Mouse (Mus musculus): ENCODE measurements around the gene Gfy. TPM values are rescaled to one million over a fixed set of nuclear protein-coding genes. Genes with fewer than 3 reads are reported as not detected.
A peak's percentile ranks its signal among the peaks of the same experiment; 100 is the strongest.
"Not testable (repeated sequence)": the region's sequence is repeated elsewhere in the genome, so short reads cannot be mapped to it uniquely, and the experiment has no call there.

The Gfy gene
- total RNA-seq, 2 experiments from 2014 or later = 0.18 TPM; not detected in 1

- intact Hi-C loops (cut with DNase I); DNase-seq (ENCODE audit: low spot score in 2 of 2): not testable (repeated sequence)
Measured at GRCm38 (mm10) chr7:45173772-45174171, 5.6 kb downstream of the Gfy start.

GRCm38 (mm10) chr7:45172974-45173373 lies 6.4 kb downstream of the Gfy start:
- no peak for DNase-seq (ENCODE audit: low spot score in 2 of 2)
- intact Hi-C loops (cut with DNase I) = no loop called here

GRCm38 (mm10) chr7:45169495-45169894 lies 9.9 kb downstream of the Gfy start:
- peak; percentile 62 to 85 for DNase-seq (ENCODE audit: low spot score in 2 of 2)
- intact Hi-C loops (cut with DNase I) = loop anchor here (10.0 kb wide), 1 partner anchor 195 kb away; the partner anchor contains the start of gene Ppfia3

GRCm38 (mm10) chr7:45168656-45169055 lies 10.7 kb downstream of the Gfy start:
- intact Hi-C loops (cut with DNase I) = loop anchor here (10.0 kb wide), 1 partner anchor 196 kb away; the partner anchor contains the start of gene Ppfia3
- peak in 1 of 2 experiments; percentile 28 for DNase-seq (ENCODE audit: low spot score in 2 of 2)

- intact Hi-C loops (cut with DNase I) = loop anchor here (1.0 to 10.0 kb wide), 2 partner anchors 65 to 197 kb away; partner anchors contain the start of gene Ppfia3
Measured at GRCm38 (mm10) chr7:45167761-45168445, 11.5 kb downstream of the Gfy start.

GRCm38 (mm10) chr7:45166950-45167401 lies 12.4 kb downstream of the Gfy start:
- intact Hi-C loops (cut with DNase I) = loop anchor here (1.0 to 10.0 kb wide), 2 partner anchors 66 to 198 kb away; partner anchors contain the start of gene Ppfia3
- peak; percentile 61 to 85 for DNase-seq (ENCODE audit: low spot score in 2 of 2)

More at GRCm38 (mm10) chr7:45167761-45168445, 11.5 kb downstream of the Gfy start:
- peak; percentile 45 to 86 for DNase-seq (ENCODE audit: low spot score in 2 of 2)

GRCm38 (mm10) chr7:45165701-45166100 lies 13.7 kb downstream of the Gfy start:
- DNase-seq (ENCODE audit: low spot score in 2 of 2) = no peak
- intact Hi-C loops (cut with DNase I) = loop anchor here (10.0 kb wide), 1 partner anchor 199 kb away; the partner anchor contains the start of gene Ppfia3

GRCm38 (mm10) chr7:45164833-45165232 lies 14.5 kb downstream of the Gfy start:
- intact Hi-C loops (cut with DNase I) = loop anchor here (10.0 kb wide), 1 partner anchor 200 kb away; the partner anchor contains the start of gene Ppfia3
- DNase-seq (ENCODE audit: low spot score in 2 of 2) = peak; percentile 24 to 51

GRCm38 (mm10) chr7:45163735-45164490 lies 15.5 kb downstream of the Gfy start, which contains the start of gene Slc17a7:
TSS of gene Slc17a7 (plus strand) at chr7:45163949.
- peak; percentile 68 to 77 for DNase-seq (ENCODE audit: low spot score in 2 of 2)
- intact Hi-C loops (cut with DNase I) = loop anchor here (10.0 kb wide), 1 partner anchor 201 kb away; the partner anchor contains the start of gene Ppfia3

GRCm38 (mm10) chr7:45162996-45163615 lies 16.3 kb downstream of the Gfy start:
- intact Hi-C loops (cut with DNase I) = loop anchor here (1.0 to 10.0 kb wide), 4 partner anchors 35 to 202 kb away; partner anchors contain the start of gene Ppfia3

GRCm38 (mm10) chr7:45162551-45162950 lies 16.8 kb downstream of the Gfy start:
- intact Hi-C loops (cut with DNase I) = loop anchor here (1.0 to 10.0 kb wide), 4 partner anchors 36 to 202 kb away; partner anchors contain the start of gene Ppfia3
- peak in 1 of 2 experiments; percentile 65 for DNase-seq (ENCODE audit: low spot score in 2 of 2)

More at GRCm38 (mm10) chr7:45162996-45163615, 16.3 kb downstream of the Gfy start:
- no peak for DNase-seq (ENCODE audit: low spot score in 2 of 2)

GRCm38 (mm10) chr7:45161612-45162473 lies 17.5 kb downstream of the Gfy start:
- DNase-seq (ENCODE audit: low spot score in 2 of 2) = peak; percentile 95 to 98
- intact Hi-C loops (cut with DNase I) = loop anchor here (1.0 to 10.0 kb wide), 4 partner anchors 36 to 203 kb away; partner anchors contain the start of gene Ppfia3

GRCm38 (mm10) chr7:45160866-45161265 lies 18.5 kb downstream of the Gfy start:
- intact Hi-C loops (cut with DNase I) = loop anchor here (10.0 kb wide), 1 partner anchor 204 kb away; the partner anchor contains the start of gene Ppfia3
- DNase-seq (ENCODE audit: low spot score in 2 of 2) = no peak

GRCm38 (mm10) chr7:45160316-45160800 lies 19.0 kb downstream of the Gfy start:
- intact Hi-C loops (cut with DNase I) = loop anchor here (10.0 kb wide), 1 partner anchor 204 kb away; the partner anchor contains the start of gene Ppfia3
- DNase-seq (ENCODE audit: low spot score in 2 of 2) = peak in 1 of 2 experiments; percentile 1

- DNase-seq (ENCODE audit: low spot score in 2 of 2) = no peak
- intact Hi-C loops (cut with DNase I) = no loop called here
Measured at GRCm38 (mm10) chr7:45158991-45159390, 20.4 kb downstream of the Gfy start.

- intact Hi-C loops (cut with DNase I) = no loop called here
- DNase-seq (ENCODE audit: low spot score in 2 of 2) = peak; percentile 49 to 88
Measured at GRCm38 (mm10) chr7:45157459-45157858, 21.9 kb downstream of the Gfy start.

- intact Hi-C loops (cut with DNase I) = no loop called here
Measured at GRCm38 (mm10) chr7:45156206-45156605, 23.2 kb downstream of the Gfy start.

GRCm38 (mm10) chr7:45155590-45155989 lies 23.8 kb downstream of the Gfy start:
- DNase-seq (ENCODE audit: low spot score in 2 of 2) = no peak
- intact Hi-C loops (cut with DNase I) = no loop called here

More at GRCm38 (mm10) chr7:45156206-45156605, 23.2 kb downstream of the Gfy start:
- DNase-seq (ENCODE audit: low spot score in 2 of 2) = no peak
